Mouse (Mus musculus) CH12.LX (cell line): Measurements from ENCODE around the gene Psd. TPM values are rescaled to one million over a fixed set of nuclear protein-coding genes. Genes with fewer than 3 reads are reported as not detected.

Source experiments
- DNase-seq: peaks from one replicate; pipeline ENCODE4 v3.0.0-alpha.2; 2013; ENCODE audit errors: extremely low read depth
- H3K27ac ChIP-seq: 2 replicates; pipeline ENCODE4 v1.5.1; 2012; ENCODE audit warnings: low read depth, mild to moderate bottlenecking, control low read depth, moderate library complexity; ENCODE audit not compliant: insufficient read depth
- H3K27me3 ChIP-seq: replicated peaks from 2 replicates; pipeline ENCODE3; 2012; ENCODE audit warnings: inconsistent platforms
- H3K36me3 ChIP-seq, 2 experiments: replicated peaks in 1 of 2; 2 replicates each; pipeline versions ENCODE3 to v1.6.1; 2012; ENCODE audit warnings: inconsistent platforms in 1 of 2, low read length in 1 of 2, mild to moderate bottlenecking in 1 of 2, mixed read lengths in 1 of 2, moderate library complexity in 1 of 2; ENCODE audit not compliant: control insufficient read depth in 1 of 2, insufficient read depth in 1 of 2
- H3K4me1 ChIP-seq, 2 experiments: 2 replicates each; pipeline ENCODE4 v1.6.1; 2012; ENCODE audit warnings: inconsistent platforms in 1 of 2, moderate library complexity in 1 of 2; ENCODE audit not compliant: insufficient read depth in 2 of 2, control insufficient read depth in 1 of 2
- H3K4me2 ChIP-seq: 2 replicates; pipeline ENCODE4 v1.6.1; 2012; ENCODE audit warnings: low read depth, mild to moderate bottlenecking, control low read depth; ENCODE audit not compliant: poor library complexity, insufficient read depth, severe bottlenecking
- H3K4me3 ChIP-seq, 3 experiments: fragments of 150-350 bp in 1 of 3; sonication (generic) in 1 of 3; replicated peaks in 1 of 3; 2 replicates each; pipeline versions ENCODE3 to v1.5.1; 2011 to 2012; ENCODE audit warnings: low read depth in 2 of 3, low read length in 2 of 3, mild to moderate bottlenecking in 2 of 3, moderate library complexity in 2 of 3, control low read depth in 1 of 3, improper control_type of control experiment in 1 of 3, inconsistent platforms in 1 of 3, mixed read lengths in 1 of 3; ENCODE audit not compliant: poor library complexity in 1 of 3
- H3K79me2 ChIP-seq: replicated peaks from 2 replicates; pipeline ENCODE4 v1.6.1; 2012; ENCODE audit warnings: mild to moderate bottlenecking, moderate library complexity; ENCODE audit not compliant: control insufficient read depth, poor library complexity, insufficient read depth, severe bottlenecking; ENCODE audit errors: extremely low read depth
- H3K9ac ChIP-seq: 2 replicates; pipeline ENCODE4 v1.6.1; 2012; ENCODE audit warnings: low read depth, mild to moderate bottlenecking, control low read depth, moderate library complexity; ENCODE audit not compliant: insufficient read depth
- H3K9me3 ChIP-seq: replicated peaks from 2 replicates; pipeline ENCODE3; 2012; ENCODE audit warnings: low read length, inconsistent platforms, mixed read lengths
- CHD1 ChIP-seq: IDR thresholded peaks from 2 replicates; pipeline ENCODE4 v1.6.1; 2012; ENCODE audit warnings: low read depth, low read length, improper control_type of control experiment, inconsistent platforms
- ELF1 ChIP-seq: IDR thresholded peaks from 2 replicates; pipeline ENCODE4 v1.6.1; 2014; ENCODE audit warnings: low read depth, mild to moderate bottlenecking, inconsistent platforms, low read length, improper control_type of control experiment
- EP300 ChIP-seq: IDR thresholded peaks from 2 replicates; pipeline ENCODE4 v1.6.1; 2011; ENCODE audit warnings: low read length, improper control_type of control experiment
- GABPA ChIP-seq: IDR thresholded peaks from 2 replicates; pipeline ENCODE4 v1.6.1; 2012; ENCODE audit warnings: low read depth, low read length, improper control_type of control experiment, inconsistent platforms; ENCODE audit not compliant: insufficient replicate concordance
- IRF4 ChIP-seq: IDR thresholded peaks from 2 replicates; pipeline ENCODE4 v1.6.1; 2014; ENCODE audit warnings: low read depth, mild to moderate bottlenecking, inconsistent platforms, low read length, improper control_type of control experiment
- JUN ChIP-seq: IDR thresholded peaks from 2 replicates; pipeline ENCODE4 v1.6.1; 2011; ENCODE audit warnings: low read depth, mild to moderate bottlenecking, low read length, improper control_type of control experiment, moderate library complexity; ENCODE audit not compliant: insufficient read depth
- KAT2A ChIP-seq: IDR thresholded peaks from 2 replicates; pipeline ENCODE4 v1.6.1; 2012; ENCODE audit warnings: low read length, improper control_type of control experiment, inconsistent platforms; ENCODE audit not compliant: insufficient replicate concordance
- MAX ChIP-seq: IDR thresholded peaks from 2 replicates; pipeline ENCODE4 v1.6.1; 2011; ENCODE audit warnings: low read length, improper control_type of control experiment
- MAZ ChIP-seq: IDR thresholded peaks from 2 replicates; pipeline ENCODE4 v1.6.1; 2012; ENCODE audit warnings: low read depth, mild to moderate bottlenecking, inconsistent platforms, low read length, improper control_type of control experiment, moderate library complexity
- MXI1 ChIP-seq: IDR thresholded peaks from 2 replicates; pipeline ENCODE4 v1.6.1; 2011; ENCODE audit warnings: mild to moderate bottlenecking, low read depth, low read length, improper control_type of control experiment
- MYC ChIP-seq: IDR thresholded peaks from 2 replicates; pipeline ENCODE4 v1.6.1; 2011; ENCODE audit warnings: low read depth, mild to moderate bottlenecking, improper control_type of control experiment, low read length
- POLR2A ChIP-seq: IDR thresholded peaks from 2 replicates; pipeline ENCODE4 v1.6.1; 2011; ENCODE audit warnings: low read depth, mild to moderate bottlenecking, improper control_type of control experiment, low read length
- POLR2AphosphoS2 ChIP-seq: IDR thresholded peaks from 2 replicates; pipeline ENCODE4 v1.6.1; 2011; ENCODE audit warnings: low read depth, low read length, improper control_type of control experiment
- RAD21 ChIP-seq: IDR thresholded peaks from 2 replicates; pipeline ENCODE4 v1.6.1; 2011; ENCODE audit warnings: low read depth, mild to moderate bottlenecking, low read length, improper control_type of control experiment, moderate library complexity
- RCOR1 ChIP-seq: conservative IDR thresholded peaks from 2 replicates; pipeline ENCODE4 v1.6.1; 2012; ENCODE audit warnings: low read depth, mild to moderate bottlenecking, inconsistent platforms, low read length, improper control_type of control experiment
- SIN3A ChIP-seq: IDR thresholded peaks from 2 replicates; pipeline ENCODE4 v1.6.1; 2012; ENCODE audit warnings: low read length, improper control_type of control experiment, inconsistent platforms
- SMC3 ChIP-seq: IDR thresholded peaks from 2 replicates; pipeline ENCODE4 v1.6.1; 2011; ENCODE audit warnings: low read depth, low read length, improper control_type of control experiment
- TBP ChIP-seq: conservative IDR thresholded peaks from 2 replicates; pipeline ENCODE4 v1.6.1; 2011; ENCODE audit warnings: low read depth, low read length, improper control_type of control experiment
- USF2 ChIP-seq: conservative IDR thresholded peaks from 2 replicates; pipeline ENCODE4 v1.6.1; 2011; ENCODE audit warnings: low read depth, low read length, improper control_type of control experiment
- ZC3H11A ChIP-seq: IDR thresholded peaks from 2 replicates; pipeline ENCODE4 v1.6.1; 2012; ENCODE audit warnings: low read depth, mild to moderate bottlenecking, inconsistent platforms, low read length, improper control_type of control experiment
- ZKSCAN1 ChIP-seq: IDR thresholded peaks from 2 replicates; pipeline ENCODE4 v1.6.1; 2012; ENCODE audit warnings: low read depth, inconsistent platforms, low read length, improper control_type of control experiment, borderline replicate concordance
- ZMIZ1 ChIP-seq: IDR thresholded peaks from 2 replicates; pipeline ENCODE4 v1.6.1; 2012; ENCODE audit warnings: low read depth, mild to moderate bottlenecking, inconsistent platforms, low read length, improper control_type of control experiment
- dilution Hi-C: fragments of 300-500 bp; cut with MboI; formaldehyde crosslinking; loops from 2 replicates; pipeline ENCODE4 v1.14.3; 2020; ENCODE audit warnings: low sequenced_read_pairs; ENCODE audit not compliant: extremely low pct_unique_long_range_greater_than_20kb, extremely low pct_ligation_motif_present
- in situ Hi-C: fragments of 300-500 bp; cut with MboI; formaldehyde crosslinking; loops from 3 replicates; pipeline ENCODE4 v1.14.3; 2019; ENCODE audit warnings: low sequenced_read_pairs, low pct_ligation_motif_present, low pct_unique_long_range_greater_than_20kb, mixed read lengths
- polyA plus RNA-seq: library from polyadenylated mRNA; unstranded; fragments of >175 nt; gene quantifications from 2 replicates; pipeline ENCODE4 v1.2.1, GENCODE M21; 2012; ENCODE audit warnings: low read depth; ENCODE audit not compliant: insufficient read length
- total RNA-seq, 2 experiments: library from RNA; depleted of rRNA; stranded (reverse); fragments of 300-350 nt in 1 of 2; fragments of >200 nt in 1 of 2; gene quantifications; 2 replicates each; pipeline ENCODE4 v1.2.3; 2012 to 2014

Gene Psd
- total and polyA plus RNA-seq, 3 experiments: 0.70 to 20.1 (median 2.2) TPM

GRCm38 (mm10) chr19:46324366-46324765, 2.6 kb downstream of the Psd start:
- H3K9me3 ChIP-seq: no peaks in the 10 kb centered on the region
- TF ChIP-seq GABPA: no peak
- TF ChIP-seq ZMIZ1: no peak
- no peak for TF ChIP-seq ELF1
- TF ChIP-seq MXI1: no peak
- TF ChIP-seq POLR2AphosphoS2: no peak
- no peak for TF ChIP-seq ZC3H11A
- no peak for TF ChIP-seq USF2
- no peak for TF ChIP-seq MAX
- no peak for TF ChIP-seq MYC
- TF ChIP-seq TBP: no peak
- peaks cover 0 to 3% of the 10 kb centered on the region in 2 experiments for H3K36me3 ChIP-seq
- H3K4me2 ChIP-seq: no peak overlapping the region
- peaks cover 44% of the 10 kb centered on the region for H3K27me3 ChIP-seq
- H3K4me1 ChIP-seq: peaks cover 11 to 57% of the 10 kb centered on the region in 2 experiments
- no peaks in the 10 kb centered on the region for H3K79me2 ChIP-seq
- no peak overlapping the region for H3K4me3 ChIP-seq
- in situ Hi-C loops: no loop called here
- H3K27ac ChIP-seq: no peak overlapping the region
- dilution Hi-C loops: no loop called here
- no peak for DNase-seq
- H3K9ac ChIP-seq: no peak overlapping the region

- no peak for TF ChIP-seq TBP
- no peak for TF ChIP-seq POLR2A
- no peak for TF ChIP-seq IRF4
- TF ChIP-seq JUN: no peak
- TF ChIP-seq SIN3A: no peak
- no peak for TF ChIP-seq USF2
- TF ChIP-seq MXI1: no peak
- no peak for TF ChIP-seq RAD21
- TF ChIP-seq ZKSCAN1: no peak
- TF ChIP-seq MAX: no peak
- no peak for TF ChIP-seq RCOR1
- TF ChIP-seq SMC3: no peak
- TF ChIP-seq CHD1: no peak
- TF ChIP-seq EP300: no peak
- no peak for TF ChIP-seq ELF1
- TF ChIP-seq KAT2A: no peak
- no peak for TF ChIP-seq MAZ
- TF ChIP-seq POLR2AphosphoS2: no peak
- in situ Hi-C loops (no loop called here), dilution Hi-C loops (no loop called here)
- Histone ChIP-seq H3K9me3 (no peaks in the 10 kb centered on the region), H3K36me3 (no peaks in the 10 kb centered on the region), H3K4me3 (no peak overlapping the region), H3K79me2 (no peaks in the 10 kb centered on the region), H3K27ac (no peak overlapping the region), H3K9ac (no peak overlapping the region), H3K4me1 (peaks cover 6 to 56% of the 10 kb centered on the region in 2 experiments; a peak in 3 of 4 replicates), H3K27me3 (peaks cover 44% of the 10 kb centered on the region), H3K4me2 (no peak overlapping the region)
- DNase-seq: no peak
Observed at GRCm38 (mm10) chr19:46323716-46324115, 3.2 kb downstream of the Psd start.
